In genomic region chr13:8760940-8761339, GRCm38 (mm10) we compare ENCODE assay signal across 9 mouse cellular contexts.
"Had no signal": no experiment of that assay in that cellular context is flagged by ENCODE, and none has a peak within 500 bp of the region (broad histone marks: within the 10 kb centered on the region; RNA-seq: fewer than 3 reads in every experiment).

No protein-coding gene starts in this region.

- DNase-seq: kidney, adult 18-20 months; kidney, postnatal 14 days; midbrain, embryonic 14.5 days; thymus, postnatal 4 days had no signal

- H3K9me3 ChIP-seq: kidney, embryonic 15.5 days; limb, embryonic 10.5 days; midbrain, embryonic 10.5 days; neural tube, embryonic 12.5 days had no signal

- H3K9ac ChIP-seq: kidney, embryonic 15.5 days; neural tube, embryonic 12.5 days had no signal

- H3K4me3 ChIP-seq: kidney, embryonic 15.5 days; limb, embryonic 10.5 days; midbrain, embryonic 10.5 days; neural tube, embryonic 12.5 days had no signal

- H3K4me2 ChIP-seq: kidney, embryonic 15.5 days; neural tube, embryonic 12.5 days had no signal

- H3K27me3 ChIP-seq: kidney, embryonic 15.5 days; neural tube, embryonic 12.5 days had no signal

- H3K36me3 ChIP-seq: kidney, embryonic 15.5 days; limb, embryonic 10.5 days; midbrain, embryonic 10.5 days; neural tube, embryonic 12.5 days had no signal

- H3K4me1 ChIP-seq: kidney, embryonic 15.5 days; limb, embryonic 10.5 days; midbrain, embryonic 10.5 days; neural tube, embryonic 12.5 days had no signal

- H3K27ac ChIP-seq: kidney, embryonic 15.5 days; limb, embryonic 10.5 days; midbrain, embryonic 10.5 days; neural tube, embryonic 12.5 days; stomach, postnatal 0 days had no signal
